29 mouse cellular contexts compared by ENCODE assay signal in the genomic region with DNA sequence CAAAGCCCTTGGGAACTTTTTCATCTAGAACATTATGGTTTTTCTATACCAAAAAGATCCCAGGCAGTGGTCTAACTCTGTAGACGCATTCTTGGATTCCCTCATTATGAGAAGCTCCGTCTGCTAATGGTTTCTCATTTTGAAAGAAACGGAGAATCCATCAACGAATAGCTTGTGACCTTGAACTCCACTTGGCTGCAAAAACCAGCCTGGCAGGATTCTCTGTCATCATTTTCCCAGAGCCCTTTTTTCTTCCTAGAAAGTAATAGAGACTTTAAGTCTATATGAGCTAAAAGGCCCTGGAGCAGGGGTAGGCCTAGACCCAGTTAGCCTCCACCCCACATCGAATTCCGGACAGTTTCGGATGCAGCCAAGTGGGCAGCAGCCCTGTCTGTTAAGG. TPM values are rescaled to one million over a fixed set of nuclear protein-coding genes. Genes with fewer than 3 reads are reported as not detected.
DNase-seq lines count a peak whose midpoint lies in the region; ATAC-seq and TF ChIP-seq lines count a peak whose summit lies in the region.
"Had no signal": no experiment of that assay in that cellular context is flagged by ENCODE, and none has a peak within 500 bp of the region (broad histone marks: within the 10 kb centered on the region; RNA-seq: fewer than 3 reads in every experiment).

No protein-coding gene starts in this region.

- H3K9me3 ChIP-seq in kidney, embryonic 15.5 days (replicated peaks): no peaks in the 10 kb centered on the region
- no peaks in the 10 kb centered on the region for H3K9me3 ChIP-seq in lung, embryonic 14.5 days (ENCODE audit: low read depth, low read length)
- H3K9me3 ChIP-seq in neural tube, embryonic 13.5 days: no peaks in the 10 kb centered on the region
- H3K9me3 ChIP-seq in neural tube, embryonic 15.5 days (replicated peaks): no peaks in the 10 kb centered on the region
- H3K9me3 ChIP-seq: hindbrain, embryonic 12.5 days; limb, embryonic 13.5 days; liver, embryonic 13.5 days; midbrain, embryonic 13.5 days had no signal

- H3K27me3 ChIP-seq in kidney, embryonic 15.5 days: peaks cover 19% of the 10 kb centered on the region
- peaks cover 3% of the 10 kb centered on the region; the same call in 1 of the 2 replicates for H3K27me3 ChIP-seq in lung, embryonic 14.5 days (ENCODE audit: insufficient read depth, low read length)
- H3K27me3 ChIP-seq in neural tube, embryonic 13.5 days: no peaks in the 10 kb centered on the region; the same call in 1 of the 2 replicates
- no peaks in the 10 kb centered on the region for H3K27me3 ChIP-seq in neural tube, embryonic 15.5 days (replicated peaks)
- H3K27me3 ChIP-seq: midbrain, embryonic 13.5 days had no signal

- WGBS in kidney, embryonic 15.5 days: 81% methylated on average over 7 of the region's 7 CpGs
- 49% methylated on average over 7 of the region's 7 CpGs for WGBS in lung, embryonic 14.5 days
- WGBS in neural tube, embryonic 13.5 days: 88% methylated on average over 7 of the region's 7 CpGs
- WGBS in neural tube, embryonic 15.5 days: 81% methylated on average over 7 of the region's 7 CpGs

- DNase-seq in cerebellum, adult 8-10 months: peak; percentile 16
- DNase-seq in cerebellum, postnatal 4 days (ENCODE audit: low spot score in 2 of 2): no peak
- peak; percentile 54 for DNase-seq in kidney, postnatal 10 days
- peak; percentile 73 for DNase-seq in lung, embryonic 14.5 days
- no peak for DNase-seq in lung, postnatal 36 days
- DNase-seq: adrenal gland, adult 2 months; adrenal gland, postnatal 36 days; gastrocnemius, adult 2 months; gastrocnemius, postnatal 36 days; heart, adult 18-20 months; heart, postnatal 36 days; kidney, adult 18-20 months; liver, embryonic 13.5 days; retina, postnatal 1 day; right cerebral cortex, postnatal 14 days; thymus, postnatal 14 days had no signal

- no peak overlapping the region for H3K27ac ChIP-seq in kidney, embryonic 15.5 days
- H3K27ac ChIP-seq in lung, embryonic 14.5 days (ENCODE audit: low read depth): peak overlapping the region; percentile 61
- H3K27ac ChIP-seq in neural tube, embryonic 13.5 days (replicated peaks): 0 out of 2 replicates have a peak overlapping the region, but pooled peaks have one; percentile 13
- H3K27ac ChIP-seq in neural tube, embryonic 15.5 days (replicated peaks): no peak overlapping the region
- H3K27ac ChIP-seq: gastrocnemius, adult 2 months; hindbrain, embryonic 12.5 days; hindbrain, postnatal 0 days; left cerebral cortex, adult 2 months; limb, embryonic 13.5 days; liver, embryonic 13.5 days; macrophage; midbrain, embryonic 13.5 days had no signal

- TF ChIP-seq CTCF in lung, embryonic 14.5 days (IDR thresholded peaks at IDR 0.05; ENCODE audit: low read depth): no peak

- H3K36me3 ChIP-seq in kidney, embryonic 15.5 days: no peaks in the 10 kb centered on the region
- no peaks in the 10 kb centered on the region; the same call in 1 of the 2 replicates for H3K36me3 ChIP-seq in lung, embryonic 14.5 days (ENCODE audit: insufficient read depth)
- 0 out of 2 replicates have a peak, but pooled peaks cover 9% of the 10 kb centered on the region for H3K36me3 ChIP-seq in neural tube, embryonic 13.5 days
- H3K36me3 ChIP-seq in neural tube, embryonic 15.5 days: no peaks in the 10 kb centered on the region
- H3K36me3 ChIP-seq: limb, embryonic 13.5 days; liver, embryonic 13.5 days had no signal

- no peak for ATAC-seq in kidney, embryonic 15.5 days (replicated peaks; ENCODE audit: low FRiP score)
- no peak for ATAC-seq in lung, embryonic 14.5 days (ENCODE audit: insufficient read depth)
- ATAC-seq in neural tube, embryonic 13.5 days (ENCODE audit: low read depth): no peak
- no peak for ATAC-seq in neural tube, embryonic 15.5 days (ENCODE audit: low FRiP score)
- ATAC-seq: activated CD4-positive, CD25-positive, alpha-beta regulatory T cell, adult 4 months; forebrain, embryonic 16.5 days; hindbrain, postnatal 0 days; midbrain, embryonic 13.5 days had no signal

- H3K4me3 ChIP-seq in kidney, embryonic 15.5 days (replicated peaks): no peak overlapping the region
- H3K4me3 ChIP-seq in lung, embryonic 14.5 days (ENCODE audit: low read depth, low read length): no peak overlapping the region
- H3K4me3 ChIP-seq in neural tube, embryonic 13.5 days: no peak overlapping the region
- H3K4me3 ChIP-seq in neural tube, embryonic 15.5 days (replicated peaks): no peak overlapping the region
- H3K4me3 ChIP-seq: erythroblast, embryonic 14.5 days; gastrocnemius, adult 2 months; hindbrain, embryonic 12.5 days; left cerebral cortex, adult 2 months; limb, embryonic 13.5 days; liver, embryonic 13.5 days; midbrain, embryonic 13.5 days had no signal

- peaks cover 14% of the 10 kb centered on the region for H3K4me1 ChIP-seq in kidney, embryonic 15.5 days
- no peaks in the 10 kb centered on the region; the same call in none of the 2 replicates for H3K4me1 ChIP-seq in lung, embryonic 14.5 days (ENCODE audit: insufficient read depth)
- peaks cover 33% of the 10 kb centered on the region for H3K4me1 ChIP-seq in neural tube, embryonic 13.5 days (replicated peaks)
- H3K4me1 ChIP-seq in neural tube, embryonic 15.5 days: peaks cover 30% of the 10 kb centered on the region

- H3K9ac ChIP-seq in kidney, embryonic 15.5 days: no peak overlapping the region
- no peak overlapping the region for H3K9ac ChIP-seq in lung, embryonic 14.5 days
- no peak overlapping the region for H3K9ac ChIP-seq in neural tube, embryonic 13.5 days
- H3K9ac ChIP-seq in neural tube, embryonic 15.5 days (replicated peaks): no peak overlapping the region
- H3K9ac ChIP-seq: hindbrain, embryonic 12.5 days; limb, embryonic 13.5 days; liver, embryonic 13.5 days; midbrain, embryonic 13.5 days had no signal

- H3K4me2 ChIP-seq in kidney, embryonic 15.5 days: no peak overlapping the region
- H3K4me2 ChIP-seq in lung, embryonic 14.5 days: no peak overlapping the region
- no peak overlapping the region for H3K4me2 ChIP-seq in neural tube, embryonic 13.5 days
- no peak overlapping the region for H3K4me2 ChIP-seq in neural tube, embryonic 15.5 days
- H3K4me2 ChIP-seq: heart, embryonic 11.5 days; hindbrain, embryonic 12.5 days; limb, embryonic 13.5 days; liver, embryonic 13.5 days; midbrain, embryonic 13.5 days had no signal

RNA-seq across cellular contexts. Expression of gene Cplx2, which starts 5.6 kb away (rescaled TPM):
- 4.0 and 5.3 TPM in 2 replicates for polyA plus RNA-seq in kidney, embryonic 15.5 days (2015; fragmentation: Nextera tagmentation; extraction: Ambion mirVana)
- polyA plus RNA-seq in lung, embryonic 14.5 days (2014; fragmentation: Nextera tagmentation; extraction: Ambion mirVana): 12.2 TPM in 2 replicates
- polyA plus RNA-seq in neural tube, embryonic 13.5 days (2015; fragmentation: Nextera tagmentation; extraction: Ambion mirVana): 13.8 and 14.7 TPM in 2 replicates
- polyA plus RNA-seq in neural tube, embryonic 15.5 days (2015; fragmentation: Nextera tagmentation; extraction: Ambion mirVana): 19.8 and 20.0 TPM in 2 replicates
- polyA plus RNA-seq: activated CD4-positive, CD25-positive, alpha-beta regulatory T cell, adult 4 months; macrophage had no signal

Comparison
In these comparisons a context has a peak if more than half of its experiments do, and no peak if none do; other contexts are left out.
1. DNase-seq: peak in cerebellum, adult 8-10 months (single experiment), kidney, postnatal 10 days (single experiment) and lung, embryonic 14.5 days (single experiment); none in cerebellum, postnatal 4 days (0 of 2) and lung, postnatal 36 days (single experiment).
2. H3K27ac ChIP-seq: peak in lung, embryonic 14.5 days (single experiment) and neural tube, embryonic 13.5 days (single experiment); none in kidney, embryonic 15.5 days (single experiment) and neural tube, embryonic 15.5 days (single experiment).